Mouse (Mus musculus): ENCODE data around the gene Map2k6.

- TF ChIP-seq CTCF (IDR thresholded peaks at IDR 0.05; ENCODE audit: low read depth, low read length) (no peak), GATA2 (IDR thresholded peaks at IDR 0.05; ENCODE audit: borderline replicate concordance, low read depth, low read length) (no peak), TAL1 (conservative IDR thresholded peaks at IDR 0.05; ENCODE audit: low read depth, low read length) (no peak), GATA1 (IDR thresholded peaks at IDR 0.05; ENCODE audit: borderline replicate concordance, low read length) (no peak), POLR2AphosphoS5 (IDR thresholded peaks at IDR 0.05; ENCODE audit: insufficient replicate concordance, low read depth, low read length) (no peak)
Measured at GRCm38 (mm10) chr11:110476361-110477151, 77.6 kb downstream of the Map2k6 start.
